Mouse (Mus musculus): ENCODE measurements around the gene Chn1. TPM values are rescaled to one million over a fixed set of nuclear protein-coding genes. Genes with fewer than 3 reads are reported as not detected.

Gene Chn1
- polyA plus RNA-seq, 1 experiment: 3.1 TPM

- no peak overlapping the region for H3K4me3 ChIP-seq (ENCODE audit: control insufficient read depth, insufficient read depth, low read length)
- H3K27ac ChIP-seq (ENCODE audit: control insufficient read depth, insufficient read depth, low read length): no peak overlapping the region
- H3K36me3 ChIP-seq (ENCODE audit: control insufficient read depth, insufficient read depth, low read length): no peaks in the 10 kb centered on the region
- WGBS: 19% methylated on average over 8 of the region's 8 CpGs
- H3K27me3 ChIP-seq (ENCODE audit: control insufficient read depth, insufficient read depth, low read length): no peaks in the 10 kb centered on the region
- TF ChIP-seq POLR2A (IDR thresholded peaks at IDR 0.05; ENCODE audit: control insufficient read depth, extremely low read depth, insufficient read depth, low read length, poor library complexity): no peak
- TF ChIP-seq CTCF (IDR thresholded peaks at IDR 0.05; ENCODE audit: borderline replicate concordance, control insufficient read depth, extremely low read depth, insufficient read depth, low read length, poor library complexity): no peak
- peak; percentile 64 for DNase-seq
- no peaks in the 10 kb centered on the region for H3K4me1 ChIP-seq (replicated peaks; ENCODE audit: control insufficient read depth, insufficient read depth, low read length)
Measured at GRCm38 (mm10) chr2:73566989-73567605, 208.0 kb downstream of the Chn1 start.

- TF ChIP-seq CTCF (IDR thresholded peaks at IDR 0.05; ENCODE audit: borderline replicate concordance, control insufficient read depth, extremely low read depth, insufficient read depth, low read length, poor library complexity) (peak; percentile 49; the same call in 1 of the 2 replicates), POLR2A (IDR thresholded peaks at IDR 0.05; ENCODE audit: control insufficient read depth, extremely low read depth, insufficient read depth, low read length, poor library complexity) (no peak)
- H3K4me1 ChIP-seq (replicated peaks; ENCODE audit: control insufficient read depth, insufficient read depth, low read length): peaks cover 3% of the 10 kb centered on the region; the same call in 1 of the 2 replicates
- H3K27me3 ChIP-seq (ENCODE audit: control insufficient read depth, insufficient read depth, low read length): no peaks in the 10 kb centered on the region
- H3K4me3 ChIP-seq (ENCODE audit: control insufficient read depth, insufficient read depth, low read length): no peak overlapping the region
- no peaks in the 10 kb centered on the region for H3K36me3 ChIP-seq (ENCODE audit: control insufficient read depth, insufficient read depth, low read length)
- no peak overlapping the region for H3K27ac ChIP-seq (ENCODE audit: control insufficient read depth, insufficient read depth, low read length)
- WGBS: 37% methylated on average over 7 of the region's 7 CpGs
- peak; percentile 36 for DNase-seq
Measured at GRCm38 (mm10) chr2:73566162-73566561, 209.0 kb downstream of the Chn1 start.

GRCm38 (mm10) chr2:73563690-73564089 is 211.5 kb downstream of the Chn1 start:
- H3K36me3 ChIP-seq (ENCODE audit: control insufficient read depth, insufficient read depth, low read length): no peaks in the 10 kb centered on the region
- peaks cover 3% of the 10 kb centered on the region; the same call in 1 of the 2 replicates for H3K4me1 ChIP-seq (replicated peaks; ENCODE audit: control insufficient read depth, insufficient read depth, low read length)
- no peak overlapping the region for H3K4me3 ChIP-seq (ENCODE audit: control insufficient read depth, insufficient read depth, low read length)
- no peak overlapping the region for H3K27ac ChIP-seq (ENCODE audit: control insufficient read depth, insufficient read depth, low read length)
- DNase-seq: no peak
- 80% methylated on average over 7 of the region's 7 CpGs for WGBS
- TF ChIP-seq POLR2A (IDR thresholded peaks at IDR 0.05; ENCODE audit: control insufficient read depth, extremely low read depth, insufficient read depth, low read length, poor library complexity) (no peak), CTCF (IDR thresholded peaks at IDR 0.05; ENCODE audit: borderline replicate concordance, control insufficient read depth, extremely low read depth, insufficient read depth, low read length, poor library complexity) (no peak)
- H3K27me3 ChIP-seq (ENCODE audit: control insufficient read depth, insufficient read depth, low read length): no peaks in the 10 kb centered on the region

- H3K4me1 ChIP-seq (replicated peaks; ENCODE audit: control insufficient read depth, insufficient read depth, low read length): peaks cover 3% of the 10 kb centered on the region; the same call in 1 of the 2 replicates
- no peaks in the 10 kb centered on the region for H3K27me3 ChIP-seq (ENCODE audit: control insufficient read depth, insufficient read depth, low read length)
- no peak for TF ChIP-seq POLR2A (IDR thresholded peaks at IDR 0.05; ENCODE audit: control insufficient read depth, extremely low read depth, insufficient read depth, low read length, poor library complexity)
- no peak for TF ChIP-seq CTCF (IDR thresholded peaks at IDR 0.05; ENCODE audit: borderline replicate concordance, control insufficient read depth, extremely low read depth, insufficient read depth, low read length, poor library complexity)
- H3K4me3 ChIP-seq (ENCODE audit: control insufficient read depth, insufficient read depth, low read length): no peak overlapping the region
- no peaks in the 10 kb centered on the region for H3K36me3 ChIP-seq (ENCODE audit: control insufficient read depth, insufficient read depth, low read length)
- 91% methylated on average over 9 of the region's 9 CpGs for WGBS
- H3K27ac ChIP-seq (ENCODE audit: control insufficient read depth, insufficient read depth, low read length): no peak overlapping the region
- DNase-seq: no peak
Measured at GRCm38 (mm10) chr2:73562656-73563055, 212.5 kb downstream of the Chn1 start.

GRCm38 (mm10) chr2:73561665-73562063 is 213.5 kb downstream of the Chn1 start:
- no peak overlapping the region for H3K4me3 ChIP-seq (ENCODE audit: control insufficient read depth, insufficient read depth, low read length)
- H3K36me3 ChIP-seq (ENCODE audit: control insufficient read depth, insufficient read depth, low read length): no peaks in the 10 kb centered on the region
- no peak for TF ChIP-seq CTCF (IDR thresholded peaks at IDR 0.05; ENCODE audit: borderline replicate concordance, control insufficient read depth, extremely low read depth, insufficient read depth, low read length, poor library complexity)
- no peak for TF ChIP-seq POLR2A (IDR thresholded peaks at IDR 0.05; ENCODE audit: control insufficient read depth, extremely low read depth, insufficient read depth, low read length, poor library complexity)
- H3K4me1 ChIP-seq (replicated peaks; ENCODE audit: control insufficient read depth, insufficient read depth, low read length): peaks cover 3% of the 10 kb centered on the region; the same call in 1 of the 2 replicates
- H3K27me3 ChIP-seq (ENCODE audit: control insufficient read depth, insufficient read depth, low read length): no peaks in the 10 kb centered on the region
- DNase-seq: peak; percentile 33
- no peak overlapping the region for H3K27ac ChIP-seq (ENCODE audit: control insufficient read depth, insufficient read depth, low read length)
- 15% methylated on average over 8 of the region's 8 CpGs for WGBS

- Histone ChIP-seq H3K4me3 (ENCODE audit: control insufficient read depth, insufficient read depth, low read length) (no peak overlapping the region), H3K27ac (ENCODE audit: control insufficient read depth, insufficient read depth, low read length) (no peak overlapping the region), H3K4me1 (replicated peaks; ENCODE audit: control insufficient read depth, insufficient read depth, low read length) (peaks cover 3% of the 10 kb centered on the region; the same call in 1 of the 2 replicates), H3K27me3 (ENCODE audit: control insufficient read depth, insufficient read depth, low read length) (no peaks in the 10 kb centered on the region), H3K36me3 (ENCODE audit: control insufficient read depth, insufficient read depth, low read length) (no peaks in the 10 kb centered on the region)
- 68% methylated on average over 21 of the region's 23 CpGs for whole genome bisulfite sequencing
- DNase-seq: no peak
- no peak for TF ChIP-seq POLR2A (IDR thresholded peaks at IDR 0.05; ENCODE audit: control insufficient read depth, extremely low read depth, insufficient read depth, low read length, poor library complexity)
- TF ChIP-seq CTCF (IDR thresholded peaks at IDR 0.05; ENCODE audit: borderline replicate concordance, control insufficient read depth, extremely low read depth, insufficient read depth, low read length, poor library complexity): no peak
Measured at GRCm38 (mm10) chr2:73560899-73561664, 214.1 kb downstream of the Chn1 start.

Other genes starting within 250 kb of the Chn1 start
- 56.6 and 68.0 TPM in 2 replicates for gene Wipf1, start 245.6 kb downstream of the Chn1 start, polyA plus RNA-seq (2012; rRNA removed)
- 0.05 and 0.07 TPM in 2 replicates for gene Chrna1, start 195.0 kb downstream of the Chn1 start, polyA plus RNA-seq (2012; rRNA removed)
- gene Atf2, start 117.3 kb upstream of the Chn1 start, polyA plus RNA-seq (2012; rRNA removed): 23.9 and 24.1 TPM in 2 replicates
- gene Atp5g3, start 136.0 kb upstream of the Chn1 start, polyA plus RNA-seq (2012; rRNA removed): 378 and 530 TPM in 2 replicates

Data from thymus, adult 2 months (tissue).